Mouse (Mus musculus): Measurements from ENCODE around the gene Gas7.

Gas7 gene

DNA sequence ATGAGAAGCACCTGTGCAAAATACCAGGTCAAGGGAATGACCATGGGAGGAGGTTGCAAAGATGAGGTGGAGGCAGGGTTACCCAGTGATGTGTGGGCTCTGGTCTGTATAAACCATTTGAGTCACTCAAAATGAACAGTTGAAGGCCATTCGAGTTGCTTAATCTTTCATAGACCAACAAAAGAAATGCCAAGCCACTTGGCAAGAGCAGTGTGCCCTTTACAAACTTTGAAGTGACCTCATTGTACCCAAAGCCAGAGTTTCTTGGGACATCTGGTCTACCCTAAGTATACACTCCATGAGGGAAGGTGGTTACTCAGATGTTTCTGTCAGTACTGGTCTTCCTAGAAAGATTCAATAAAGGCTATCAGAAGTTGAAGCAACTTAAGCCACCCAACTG, 80.5 kb downstream of the Gas7 start:
- no peak for DNase-seq (ENCODE audit: low spot score)

DNA sequence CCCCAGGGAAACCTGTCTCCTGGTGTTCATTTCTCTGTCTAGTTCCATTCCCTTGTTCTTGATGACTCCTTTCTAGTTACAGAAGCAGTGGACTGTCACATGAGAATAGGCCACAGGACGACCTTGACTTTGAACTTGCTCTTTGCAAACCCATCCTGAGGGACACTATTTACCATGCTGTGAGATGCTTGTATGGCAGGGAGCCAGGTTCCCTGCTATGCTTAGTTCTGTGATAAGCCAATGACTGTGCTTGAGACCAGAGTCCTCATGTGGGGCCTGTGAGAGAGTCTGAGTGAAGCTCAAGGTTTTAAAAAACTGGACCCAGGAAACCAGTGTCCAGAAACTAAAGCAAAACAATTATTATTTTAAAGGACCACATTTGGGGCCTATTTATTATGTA, 81.2 kb downstream of the Gas7 start:
- no peak for DNase-seq (ENCODE audit: low spot score)

DNA sequence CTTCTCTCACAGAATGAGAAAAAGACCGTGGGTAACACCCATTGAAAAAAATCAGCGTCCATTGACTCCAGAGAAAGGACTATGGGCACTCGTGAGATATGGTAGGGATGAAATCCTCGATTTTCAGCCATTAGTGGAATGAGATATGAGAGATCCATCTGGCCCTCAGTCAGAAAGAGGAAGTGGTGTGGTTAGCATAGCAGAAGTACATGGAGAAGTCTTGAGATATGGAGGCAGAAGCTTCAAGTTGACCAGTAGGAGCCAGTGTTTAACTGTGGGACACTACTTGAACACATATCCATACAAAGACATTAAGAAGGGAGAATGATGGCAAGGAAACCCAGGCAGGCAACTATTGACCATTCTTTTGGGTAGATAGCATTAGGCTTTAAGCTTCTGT, 82.1 kb downstream of the Gas7 start:
- DNase-seq (ENCODE audit: low spot score): no peak

GRCm38 (mm10) chr11:67538557-67538956, 83.3 kb downstream of the Gas7 start:
- DNase-seq (ENCODE audit: low spot score): no peak

DNA sequence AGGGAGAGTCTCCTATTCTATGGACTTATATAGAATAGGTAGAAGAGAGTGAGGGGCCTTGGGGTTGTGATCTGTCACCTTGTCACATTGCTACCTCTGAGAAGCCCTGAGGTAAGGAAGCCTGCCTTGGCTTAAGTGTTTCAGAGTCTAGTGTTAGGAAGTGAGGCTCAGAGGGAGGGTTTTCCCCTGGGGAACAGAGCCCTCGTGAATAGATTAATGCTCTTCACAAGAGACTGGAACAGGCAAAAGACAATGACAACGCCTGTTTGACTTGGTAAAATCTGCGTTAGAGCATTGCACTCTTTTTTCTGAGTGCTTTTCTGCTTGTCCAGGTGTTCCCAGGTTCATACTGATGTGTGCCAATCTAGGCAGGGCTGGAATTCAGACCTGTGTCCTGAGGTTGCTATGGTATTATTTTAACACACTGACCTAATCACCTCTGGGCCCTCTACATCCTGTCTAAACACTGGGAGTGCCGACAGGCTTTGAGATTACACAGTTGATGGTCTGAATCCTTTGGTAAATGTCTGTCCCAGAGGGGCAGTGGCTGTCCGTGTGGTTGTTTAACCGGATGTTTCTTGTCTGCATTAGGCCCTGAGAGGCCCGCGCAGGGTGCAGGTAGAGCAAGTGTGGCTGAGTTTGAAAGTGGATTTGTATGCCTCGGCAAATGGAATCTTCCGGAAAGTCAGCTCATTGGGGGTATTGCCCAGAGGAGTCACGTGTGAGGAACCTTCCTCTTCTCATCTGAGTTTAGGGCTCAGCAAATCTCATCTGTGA, 89.6 kb downstream of the Gas7 start:
- no peak for DNase-seq (ENCODE audit: low spot score)

DNA sequence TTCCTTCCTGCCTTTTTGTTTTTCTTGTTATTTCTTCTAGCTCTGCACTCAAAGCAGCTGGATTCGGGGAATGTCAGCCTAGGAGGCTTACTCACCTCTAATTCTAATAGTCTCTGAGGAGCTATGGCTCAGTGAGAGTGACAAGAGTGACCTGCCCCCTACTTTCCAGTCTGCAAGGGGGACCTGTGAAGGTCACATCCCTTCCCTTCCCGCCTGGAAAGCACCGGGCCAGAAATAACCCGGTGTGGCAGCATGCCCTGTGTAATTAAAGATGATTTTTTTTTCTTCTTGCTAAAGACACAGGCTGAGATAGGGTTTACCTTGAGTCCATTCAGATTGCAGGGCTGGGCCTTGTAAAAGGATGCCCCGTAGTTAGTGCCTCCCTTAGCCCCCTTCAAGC, 91.3 kb downstream of the Gas7 start:
- no peak for DNase-seq (ENCODE audit: low spot score)

DNA sequence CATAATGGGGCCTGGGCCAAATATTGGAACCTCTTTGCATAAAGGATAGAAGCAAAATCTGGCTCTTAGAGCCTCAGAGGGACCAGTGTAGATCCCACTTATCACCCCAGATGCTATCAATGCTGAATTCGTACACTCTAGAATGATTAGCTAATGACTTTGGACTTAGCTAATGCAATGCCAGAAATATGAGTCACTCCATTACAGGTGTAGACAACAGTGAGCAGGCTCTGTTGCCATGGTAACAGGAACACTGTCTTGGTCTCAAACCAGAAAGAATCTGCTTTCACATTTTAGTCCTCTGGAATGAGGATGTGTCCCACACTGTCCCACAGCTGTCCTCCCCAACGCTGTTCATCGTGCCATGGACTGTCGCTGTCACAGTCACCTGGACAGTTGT, 94.1 kb downstream of the Gas7 start:
- DNase-seq (ENCODE audit: low spot score): no peak

DNA sequence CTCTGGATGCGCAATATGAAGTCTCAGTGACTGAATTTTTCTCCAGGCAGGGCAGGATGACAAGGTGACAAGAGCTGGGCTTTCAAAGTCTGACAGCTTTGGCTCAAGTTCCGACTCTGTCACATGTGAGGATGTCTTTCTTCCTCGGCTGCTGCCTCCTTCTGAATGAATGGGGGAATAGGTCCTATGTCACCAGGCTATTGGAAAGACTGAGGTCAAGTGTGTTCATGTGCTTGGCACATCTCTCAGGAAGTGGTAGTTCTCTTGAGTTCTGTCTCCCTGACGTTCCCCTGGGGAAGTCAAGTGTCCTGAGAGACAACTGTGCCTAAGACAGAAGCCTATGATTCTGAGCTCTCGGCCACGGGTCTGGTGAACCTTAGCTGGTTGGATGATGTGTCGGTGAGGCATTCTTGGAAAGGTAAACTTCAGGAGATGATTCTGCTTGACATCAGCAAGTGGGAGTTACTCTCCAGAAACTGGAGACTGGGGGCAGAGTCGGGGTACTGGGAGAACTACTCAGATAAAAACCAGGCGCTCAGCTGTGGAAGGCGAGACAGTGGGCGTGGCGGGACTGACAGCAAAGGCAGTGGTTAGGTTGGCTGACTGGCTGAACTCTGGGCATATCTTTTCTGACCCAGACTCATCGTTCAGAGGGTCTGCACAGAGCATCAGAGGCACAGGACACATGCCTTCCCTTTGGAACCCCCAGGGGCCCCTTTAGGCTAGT, 94.7 kb downstream of the Gas7 start:
- no peak for DNase-seq (ENCODE audit: low spot score)

DNA sequence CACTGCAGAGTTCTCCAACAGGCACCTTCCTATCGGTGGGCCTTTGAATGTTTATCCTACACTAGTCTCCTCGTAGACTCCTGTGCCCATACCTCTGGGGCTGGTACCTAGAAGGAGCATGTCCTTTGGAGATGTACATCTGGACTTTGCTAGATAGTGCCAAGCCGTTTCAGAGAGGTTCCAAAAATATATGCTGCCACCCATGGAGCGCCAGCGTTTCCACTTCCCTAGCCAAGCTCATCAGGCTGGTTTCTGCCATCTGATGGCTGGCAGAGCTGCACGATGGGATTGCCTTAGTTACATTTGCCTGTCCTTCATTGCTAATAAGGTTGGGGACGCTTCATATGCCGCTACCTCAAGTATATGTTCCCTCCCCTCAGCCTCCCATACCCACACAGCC, 97.2 kb downstream of the Gas7 start:
- DNase-seq (ENCODE audit: low spot score): no peak

GRCm38 (mm10) chr11:67554276-67554675, 99.0 kb downstream of the Gas7 start:
- DNase-seq (ENCODE audit: low spot score): no peak

GRCm38 (mm10) chr11:67556360-67556759, 101.1 kb downstream of the Gas7 start:
- DNase-seq (ENCODE audit: low spot score): no peak

GRCm38 (mm10) chr11:67558772-67559448, 103.7 kb downstream of the Gas7 start:
- no peak for DNase-seq (ENCODE audit: low spot score)

DNA sequence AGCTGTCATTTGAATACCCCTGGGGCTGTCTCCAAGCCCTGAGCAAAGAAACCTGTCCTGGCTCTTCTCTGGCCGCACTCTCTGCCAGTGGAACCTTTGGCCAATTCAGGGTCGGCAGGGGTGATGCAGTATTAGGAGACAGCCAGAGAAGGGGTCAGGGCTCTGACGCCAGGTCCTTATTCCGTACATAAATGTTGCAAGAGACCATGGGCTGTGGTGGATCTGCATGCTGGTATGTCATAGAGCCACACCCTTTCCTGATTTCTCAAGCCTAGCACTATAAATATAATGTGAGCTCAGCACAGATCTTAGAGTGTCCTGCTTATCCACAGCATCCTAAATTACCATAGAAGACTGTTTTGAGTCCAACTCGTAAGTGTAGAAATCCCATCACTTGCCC, 104.3 kb downstream of the Gas7 start:
- no peak for DNase-seq (ENCODE audit: low spot score)

DNA sequence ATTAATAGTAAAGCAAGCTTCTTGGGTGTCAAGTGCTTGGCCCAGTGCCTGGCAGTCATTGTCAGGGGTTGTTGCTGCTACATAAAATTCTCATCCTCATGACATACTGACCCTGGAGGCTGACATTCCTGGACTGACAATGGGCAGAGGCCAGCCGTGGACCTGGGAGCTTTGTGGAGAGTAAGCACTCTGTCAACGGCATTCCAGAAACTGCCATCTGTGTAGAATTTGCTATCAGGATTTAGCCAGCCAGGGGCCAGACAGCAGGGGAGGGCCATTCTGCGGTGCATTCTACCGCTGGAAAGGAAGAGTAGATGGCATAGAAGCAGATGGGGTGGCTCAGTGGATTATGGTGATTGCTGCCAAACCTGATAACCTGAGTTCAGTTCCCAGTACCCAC, 106.4 kb downstream of the Gas7 start:
- no peak for DNase-seq (ENCODE audit: low spot score)

DNA sequence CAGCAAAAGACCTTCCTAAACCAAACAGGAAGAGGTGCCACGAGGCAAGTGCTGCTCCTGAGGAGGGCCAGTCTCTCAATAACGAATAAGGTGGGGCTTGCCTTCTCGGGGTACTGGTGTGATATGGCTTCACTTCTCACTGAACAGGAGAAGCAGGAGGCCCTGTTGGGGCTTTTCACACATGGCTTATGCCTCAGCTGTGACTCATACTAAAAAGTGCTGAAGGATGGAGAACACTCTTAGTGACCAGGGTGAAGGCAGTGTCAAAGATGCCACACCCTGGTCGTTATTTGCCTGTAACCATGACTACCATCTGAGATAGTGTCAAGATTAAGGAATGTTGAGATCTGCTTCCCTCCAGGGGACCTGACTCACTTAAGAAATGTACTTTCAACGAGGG, 107.9 kb downstream of the Gas7 start:
- DNase-seq (ENCODE audit: low spot score): no peak

- DNase-seq (ENCODE audit: low spot score): no peak
These were observed 108.9 kb downstream of the Gas7 start for GRCm38 (mm10) chr11:67564003-67564637.

DNA sequence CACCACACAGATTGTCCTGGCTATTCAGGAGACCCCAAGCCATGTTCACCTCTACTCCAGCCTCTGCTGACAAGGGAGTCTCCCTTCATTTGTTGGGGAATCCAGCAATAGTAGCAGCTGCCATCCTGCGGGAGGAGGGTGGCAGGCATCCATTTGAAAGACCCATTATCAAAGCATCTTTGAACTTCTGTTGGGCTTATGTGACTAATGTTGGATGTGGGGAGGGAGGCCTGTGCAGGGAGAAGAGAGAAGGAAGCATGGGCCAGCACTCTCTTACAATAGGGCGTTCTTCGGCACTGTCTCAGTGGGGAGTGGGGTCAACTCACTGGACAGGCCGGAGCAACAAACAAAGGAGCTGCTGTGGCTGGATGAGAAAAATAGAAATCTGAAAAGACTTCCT, 110.3 kb downstream of the Gas7 start:
- no peak for DNase-seq (ENCODE audit: low spot score)

DNA sequence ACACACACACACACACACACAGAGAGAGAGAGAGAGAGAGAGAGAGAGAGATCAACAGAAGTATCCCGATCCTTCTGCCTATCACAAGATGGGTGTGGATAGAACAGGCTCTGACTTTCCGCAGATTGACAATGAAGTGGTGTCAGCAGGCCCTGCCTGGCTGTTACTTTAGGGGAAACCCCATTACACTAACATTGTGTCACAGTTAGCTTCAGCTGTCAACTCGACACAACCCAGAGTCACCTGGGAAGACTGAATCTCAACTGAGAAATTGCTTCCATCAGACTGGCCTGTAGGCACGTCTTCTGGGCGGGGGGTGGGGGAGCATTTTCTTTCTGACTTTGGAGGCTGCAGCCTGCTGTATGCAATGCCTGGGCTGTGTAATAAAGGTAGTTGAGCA, 111.5 kb downstream of the Gas7 start:
- DNase-seq (ENCODE audit: low spot score): no peak

- DNase-seq (ENCODE audit: low spot score): no peak
These were observed 111.9 kb downstream of the Gas7 start for GRCm38 (mm10) chr11:67567184-67567583.

DNA sequence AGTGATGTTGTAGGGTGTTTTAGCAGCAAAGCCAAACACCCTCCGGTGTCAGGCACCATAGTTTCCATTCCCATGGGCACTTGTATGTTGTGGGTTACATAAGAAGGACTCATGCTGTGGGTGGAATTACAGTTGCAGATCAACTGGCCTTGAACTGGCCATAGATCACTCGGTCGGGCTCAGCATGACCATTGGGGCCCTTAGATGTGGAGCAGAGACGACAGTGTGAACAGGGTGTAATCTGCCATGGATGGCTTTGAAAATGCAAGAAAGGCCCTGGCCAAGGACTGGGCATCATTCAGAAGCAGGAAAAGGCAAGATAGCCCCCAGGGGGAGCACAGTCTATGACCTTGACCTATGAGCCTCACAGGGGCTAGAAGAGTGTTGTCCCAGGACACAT, 112.8 kb downstream of the Gas7 start:
- no peak for DNase-seq (ENCODE audit: low spot score)

DNA sequence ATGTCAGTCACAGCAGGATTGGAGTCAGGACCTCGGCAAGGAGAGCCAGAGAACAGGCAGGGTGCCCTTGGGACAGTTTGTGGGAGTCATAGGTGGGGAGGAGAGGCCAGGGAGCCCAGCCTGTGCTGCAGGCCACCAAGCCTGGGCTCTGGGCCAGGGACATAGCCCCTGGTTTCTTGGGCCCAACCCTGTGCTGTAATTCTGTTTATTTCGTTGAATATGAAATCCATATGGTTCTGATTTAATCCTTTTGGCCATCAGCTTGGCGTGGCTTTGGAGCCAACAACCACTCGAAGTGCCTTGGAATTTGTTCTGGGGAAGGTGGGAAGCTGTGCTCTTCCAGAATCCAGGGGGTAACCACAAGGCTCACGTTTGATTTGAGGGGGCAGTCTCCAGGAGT, 113.6 kb downstream of the Gas7 start:
- DNase-seq (ENCODE audit: low spot score): no peak

- DNase-seq (ENCODE audit: low spot score): no peak
These were observed 115.7 kb downstream of the Gas7 start for GRCm38 (mm10) chr11:67570947-67571346.

DNA sequence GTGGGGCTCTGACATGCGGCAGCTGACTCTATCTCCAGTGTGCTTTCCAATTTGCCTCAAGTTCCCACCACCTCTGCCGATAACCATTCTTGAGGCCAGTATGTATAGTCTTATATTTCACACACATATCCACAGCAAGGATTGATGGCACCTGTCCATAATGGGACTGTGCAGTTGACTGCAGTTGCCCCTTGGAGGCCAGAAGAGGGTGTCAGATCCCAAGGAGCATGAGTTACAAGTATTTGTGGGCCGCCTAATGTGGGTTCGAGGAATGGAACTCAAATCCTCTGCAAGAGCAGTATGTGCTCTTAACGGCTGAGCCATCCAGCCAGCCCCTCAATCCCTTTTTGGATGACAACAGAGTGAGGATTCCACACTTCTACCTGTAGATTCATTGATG, 119.1 kb downstream of the Gas7 start:
- no peak for DNase-seq (ENCODE audit: low spot score)

Measured in urinary bladder, postnatal 25 days (tissue).